Mouse (Mus musculus): ENCODE measurements around the gene Gm7861. TPM values are rescaled to one million over a fixed set of nuclear protein-coding genes. Genes with fewer than 3 reads are reported as not detected.

Gene Gm7861
- total RNA-seq (2023), result not detected

DNA sequence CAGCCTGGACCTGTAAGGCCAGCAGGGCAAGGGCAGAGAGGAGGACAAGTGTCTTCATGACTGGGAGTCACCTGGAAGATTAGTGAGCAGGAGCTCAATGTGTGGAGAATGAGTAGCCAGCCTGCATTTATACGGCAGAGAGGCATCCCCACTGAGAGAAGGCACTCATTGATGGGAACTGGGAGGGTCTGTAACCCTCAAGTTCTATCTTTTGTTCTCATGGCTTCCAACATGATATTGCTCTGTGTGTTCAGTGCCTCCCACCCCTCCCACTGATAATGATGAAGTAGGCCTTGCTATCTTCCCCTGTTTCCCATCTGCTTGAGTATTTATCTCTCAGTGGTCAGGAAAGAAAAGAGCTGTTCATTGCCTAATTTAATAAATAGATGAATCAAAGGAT is at the start of gene Gm7861:
Gene Gm7861, minus strand, starts transcription at position 101 of the 400 bp plus-strand sequence.

DNA sequence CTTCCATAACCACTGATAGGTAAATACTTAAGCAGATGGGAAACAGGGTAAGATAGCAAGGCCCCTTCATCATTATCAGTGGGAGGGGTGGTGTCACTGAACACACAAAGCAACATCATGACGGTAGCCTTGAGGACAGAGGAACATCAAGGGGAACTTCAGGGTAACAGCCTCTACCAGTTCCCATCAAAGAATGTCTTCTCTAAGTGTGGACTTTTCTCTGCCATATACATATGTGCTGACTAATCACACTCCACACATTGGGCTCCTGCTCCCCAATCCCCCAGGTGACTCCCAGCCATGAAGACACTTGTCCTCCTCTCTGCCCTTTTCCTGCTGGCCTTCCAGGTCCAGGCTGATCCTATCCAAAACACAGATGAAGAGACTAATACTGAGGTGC is 23.6 kb upstream of the Gm7861 start, which contains the start of gene Defa26:
Gene Defa26, plus strand, starts transcription at position 301 of the 400 bp plus-strand sequence.

DNA sequence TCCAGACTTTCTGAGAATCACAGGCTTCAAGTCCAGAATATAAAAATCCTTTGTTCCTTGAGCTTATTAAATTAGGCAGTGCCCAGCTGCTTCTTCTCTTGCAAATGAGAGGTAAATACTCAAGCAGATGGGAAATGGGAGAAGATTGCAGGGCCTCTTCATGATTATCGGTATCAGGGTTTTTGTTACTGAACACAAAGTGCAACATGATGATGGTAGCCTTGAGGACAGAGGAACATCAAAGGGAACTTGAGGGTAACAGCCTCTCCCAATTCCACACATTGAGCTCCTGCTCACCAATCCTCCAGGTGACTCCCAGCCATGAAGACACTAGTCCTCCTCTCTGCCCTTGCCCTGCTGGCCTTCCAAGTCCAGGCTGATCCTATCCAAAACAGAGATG is 11.6 kb downstream of the Gm7861 start, which contains the start of gene Defa28:
Gene Defa28, plus strand, starts transcription at position 301 of the 400 bp plus-strand sequence.

DNA sequence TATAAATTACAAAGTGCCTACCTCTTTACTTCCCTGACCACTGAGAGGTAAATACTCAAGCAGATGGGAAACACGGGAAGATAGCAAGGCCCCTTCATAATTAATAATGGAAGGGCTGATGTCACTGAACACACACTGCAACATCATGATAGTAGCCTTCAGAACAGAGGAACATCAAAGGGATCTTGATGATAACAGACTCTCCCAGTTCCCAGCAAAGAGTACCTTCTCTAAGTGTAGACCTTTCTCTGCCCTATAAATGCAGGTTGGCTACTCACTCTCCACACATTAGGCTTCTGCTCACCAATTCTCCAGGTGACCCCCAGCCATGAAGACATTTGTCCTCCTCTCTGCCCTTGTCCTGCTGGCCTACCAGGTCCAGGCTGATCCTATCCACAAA is 29.2 kb downstream of the Gm7861 start, which contains the start of gene Defa37:
Gene Defa37, plus strand, starts transcription at position 301 of the 400 bp plus-strand sequence.

Other genes starting within 250 kb of the Gm7861 start
- not detected for gene Defa2, start 216.0 kb downstream of the Gm7861 start, total RNA-seq (2023)
- not detected for gene Defa33, start 202.7 kb downstream of the Gm7861 start, total RNA-seq (2023)
- gene Defa36, start 167.1 kb downstream of the Gm7861 start, total RNA-seq (2023), result not detected
- gene Gm7849, start 137.9 kb downstream of the Gm7861 start, total RNA-seq (2023), result not detected
- gene Defa20, start 85.2 kb downstream of the Gm7861 start, total RNA-seq (2023), result not detected
- not detected for gene Defa32, start 65.5 kb downstream of the Gm7861 start, total RNA-seq (2023)
- gene Defa37, start 29.1 kb downstream of the Gm7861 start, total RNA-seq (2023), result not detected
- gene Defa28, start 11.5 kb downstream of the Gm7861 start, total RNA-seq (2023), result not detected
- not detected for gene Defa26, start 23.7 kb upstream of the Gm7861 start, total RNA-seq (2023)
- not detected for gene Defa17, start 61.3 kb upstream of the Gm7861 start, total RNA-seq (2023)
- gene Defa34, start 71.3 kb upstream of the Gm7861 start, total RNA-seq (2023), result not detected
- not detected for gene AY761184, start 109.1 kb upstream of the Gm7861 start, total RNA-seq (2023)
- gene Defa24, start 140.0 kb upstream of the Gm7861 start, total RNA-seq (2023), result not detected
- gene Defb50, start 229.0 kb upstream of the Gm7861 start, total RNA-seq (2023), result not detected
- not detected for gene Defb2, start 245.4 kb upstream of the Gm7861 start, total RNA-seq (2023)